Mouse (Mus musculus) liver, adult 2 months (tissue): ENCODE results near the gene Psme2.

Experiments
- CTCF ChIP-seq: fragments of 200-500 bp; IDR thresholded peaks from 2 replicates; pipeline ENCODE4 v1.5.1; 2011; ENCODE audit warnings: low read depth, low read length, control low read depth
- POLR2A ChIP-seq: fragments of 200-500 bp; IDR thresholded peaks from 2 replicates; pipeline ENCODE4 v1.6.1; 2011; ENCODE audit warnings: low read length, control low read depth; ENCODE audit not compliant: insufficient read depth; ENCODE audit errors: extremely low read depth

DNA sequence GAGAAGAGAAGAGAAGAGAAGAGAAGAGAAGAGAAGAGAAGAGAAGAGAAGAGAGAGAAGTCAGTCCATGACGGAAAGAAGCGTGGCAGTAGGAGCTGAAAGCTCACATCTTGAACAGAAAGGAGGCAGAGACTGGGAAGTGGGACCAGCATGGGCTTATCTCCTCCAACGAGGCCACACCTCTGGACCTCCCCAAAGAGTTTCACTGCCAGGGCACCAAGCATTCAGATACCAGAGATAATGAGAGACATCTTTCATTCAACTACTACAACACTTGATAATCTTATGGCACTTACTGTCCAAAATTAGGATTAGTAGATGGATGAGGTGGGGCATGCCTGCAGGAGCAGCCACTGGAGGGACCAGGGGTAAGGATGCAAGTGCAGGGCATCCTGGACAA is 35.1 kb downstream of the Psme2 start:
- no peak for TF ChIP-seq POLR2A
- no peak for TF ChIP-seq CTCF
